Mouse (Mus musculus) bone marrow macrophage, adult 2 months (primary cell): ENCODE measurements around the gene Dhx34.

Experiments used
- CTCF ChIP-seq: IDR thresholded peaks from 2 replicates; pipeline ENCODE4 v1.5.1; 2012; ENCODE audit warnings: low read depth, mild to moderate bottlenecking, low read length, moderate library complexity
- POLR2A ChIP-seq: IDR thresholded peaks from 2 replicates; pipeline ENCODE4 v1.6.1; 2012; ENCODE audit warnings: mild to moderate bottlenecking, low read depth, low read length, borderline replicate concordance

- TF ChIP-seq CTCF (no peak), POLR2A (no peak)
Observed at GRCm38 (mm10) chr7:16265856-16266255, 44.0 kb upstream of the Dhx34 start.
